Mouse (Mus musculus) liver, embryonic 14.5 days (tissue): ENCODE measurements around the gene Mrpl39. TPM values are rescaled to one million over a fixed set of nuclear protein-coding genes. Genes with fewer than 3 reads are reported as not detected.

Experiments used
- ATAC-seq: fragments of 200-750 bp; cut with Nextera tagmentation; 2 replicates; pipeline ENCODE4 v1.8.0; 2017; ENCODE audit warnings: moderate number of reproducible peaks, mild to moderate bottlenecking, moderate library complexity; ENCODE audit not compliant: insufficient read depth
- DNase-seq, 3 experiments: peaks; one replicate each; pipeline ENCODE4 v3.0.0-alpha.2; 2012 to 2013; ENCODE audit warnings: low read depth in 3 of 3, low spot score in 3 of 3
- H3K27ac ChIP-seq: fragments of 300-500 bp; sonication (generic); 2 replicates; pipeline ENCODE4 v1.5.1; 2014; ENCODE audit warnings: moderate library complexity, mild to moderate bottlenecking, control low read depth, inconsistent platforms
- H3K27me3 ChIP-seq: fragments of 300-500 bp; sonication (generic); 2 replicates; pipeline ENCODE4 v1.6.1; 2014; ENCODE audit warnings: mild to moderate bottlenecking, low read length, moderate library complexity; ENCODE audit not compliant: control insufficient read depth, insufficient read depth
- H3K36me3 ChIP-seq: fragments of 300-500 bp; sonication (generic); replicated peaks from 2 replicates; pipeline ENCODE4 v1.6.1; 2014; ENCODE audit warnings: low read depth; ENCODE audit not compliant: control insufficient read depth, insufficient read depth
- H3K4me1 ChIP-seq, 2 experiments: fragments of 200-500 bp in 1 of 2; fragments of 300-500 bp in 1 of 2; sonication (generic) in 1 of 2; replicated peaks; 2 replicates each; pipeline ENCODE4 v1.6.1; 2012 to 2014; ENCODE audit warnings: antibody characterized with exemption in 1 of 2, inconsistent platforms in 1 of 2, low read length in 1 of 2; ENCODE audit not compliant: control insufficient read depth in 2 of 2, insufficient read depth in 2 of 2
- H3K4me2 ChIP-seq: fragments of 300-500 bp; sonication (generic); 2 replicates; pipeline ENCODE4 v1.6.1; 2014; ENCODE audit warnings: low read depth, mild to moderate bottlenecking, control low read depth, moderate library complexity
- H3K4me3 ChIP-seq, 2 experiments: fragments of 200-500 bp in 1 of 2; fragments of 300-500 bp in 1 of 2; sonication (generic) in 1 of 2; 2 replicates each; pipeline ENCODE4 v1.5.1; 2012 to 2014; ENCODE audit warnings: low read depth in 2 of 2, low read length in 2 of 2, mild to moderate bottlenecking in 2 of 2, control low read depth in 1 of 2, inconsistent platforms in 1 of 2, moderate library complexity in 1 of 2; ENCODE audit not compliant: insufficient read depth in 1 of 2
- H3K9ac ChIP-seq: fragments of 300-500 bp; sonication (generic); replicated peaks from 2 replicates; pipeline ENCODE4 v1.6.1; 2014; ENCODE audit warnings: mild to moderate bottlenecking, control low read depth, moderate library complexity
- H3K9me3 ChIP-seq: fragments of 300-500 bp; sonication (generic); 2 replicates; pipeline ENCODE4 v1.6.1; 2016; ENCODE audit warnings: low read length, mixed read lengths; ENCODE audit not compliant: control insufficient read depth
- CTCF ChIP-seq: IDR thresholded peaks from 2 replicates; pipeline ENCODE4 v1.5.1; 2016; ENCODE audit warnings: antibody characterized with exemption, low read depth, control low read depth
- EP300 ChIP-seq: IDR thresholded peaks from 2 replicates; pipeline ENCODE4 v1.6.1; 2016; ENCODE audit warnings: antibody characterized with exemption, low read depth
- WGBS: fragments of 180-500 bp; shearing (Covaris S2); extraction: QIAGEN DNeasy Blood & Tissue Kit; methylation state at CpG from one replicate; pipeline ENCODE4 v1.1.7; 2014; ENCODE audit not compliant: insufficient replicate concordance; 5-methylcytosine and 5-hydroxymethylcytosine counted together
- polyA plus RNA-seq, 2 experiments: library from polyadenylated mRNA; depleted of rRNA in 1 of 2; stranded (reverse) in 1 of 2; unstranded in 1 of 2; fragments of >200 nt; fragmentation: Nextera tagmentation in 1 of 2; extraction: Ambion mirVana in 1 of 2; gene quantifications; 2 replicates each; pipeline versions ENCODE4 v1.2.1 to v1.2.3; 2012 to 2014

Mrpl39 gene
- polyA plus RNA-seq, 2 experiments, result 19.5 to 26.3 TPM

- Histone ChIP-seq H3K27me3 (peaks cover 20% of the 10 kb centered on the region), H3K27ac (no peak overlapping the region), H3K4me1 (no peaks in the 10 kb centered on the region; a peak in 1 of 4 replicates), H3K4me3 (no peak overlapping the region), H3K36me3 (no peaks in the 10 kb centered on the region), H3K9ac (no peak overlapping the region), H3K4me2 (no peak overlapping the region), H3K9me3 (no peaks in the 10 kb centered on the region)
- no peak for ATAC-seq
- 69% methylated on average over 6 of the region's 6 CpGs for WGBS
- no peak for TF ChIP-seq EP300
- no peak for TF ChIP-seq CTCF
- no peak for DNase-seq
Observed at GRCm38 (mm10) chr16:84778431-84778830, 42.9 kb upstream of the Mrpl39 start.

GRCm38 (mm10) chr16:84776089-84776784 lies 40.7 kb upstream of the Mrpl39 start:
- Histone ChIP-seq H3K9me3 (no peaks in the 10 kb centered on the region), H3K27me3 (peaks cover 25% of the 10 kb centered on the region), H3K27ac (no peak overlapping the region), H3K4me1 (no peaks in the 10 kb centered on the region), H3K4me2 (no peak overlapping the region), H3K4me3 (no peak overlapping the region), H3K36me3 (no peaks in the 10 kb centered on the region), H3K9ac (no peak overlapping the region)
- ATAC-seq (no peak), DNase-seq (no peak)
- TF ChIP-seq EP300 (no peak), CTCF (peak; percentile 30)
- WGBS, result 38% methylated on average over 7 of the region's 7 CpGs

GRCm38 (mm10) chr16:84775356-84775755 lies 39.8 kb upstream of the Mrpl39 start:
- no peaks in the 10 kb centered on the region for H3K4me1 ChIP-seq
- TF ChIP-seq CTCF, result no peak
- no peak for TF ChIP-seq EP300
- no peaks in the 10 kb centered on the region for H3K36me3 ChIP-seq
- ATAC-seq (no peak), DNase-seq (no peak)
- H3K27me3 ChIP-seq, result peaks cover 25% of the 10 kb centered on the region
- H3K9ac ChIP-seq, result no peak overlapping the region
- no peaks in the 10 kb centered on the region for H3K9me3 ChIP-seq
- no peak overlapping the region for H3K4me2 ChIP-seq
- 26% methylated on average over 11 of the region's 11 CpGs for WGBS
- no peak overlapping the region for H3K27ac ChIP-seq
- no peak overlapping the region for H3K4me3 ChIP-seq

- H3K27me3 ChIP-seq, result peaks cover 25% of the 10 kb centered on the region
- WGBS, result 2% methylated on average over 23 of the region's 23 CpGs
- no peaks in the 10 kb centered on the region for H3K9me3 ChIP-seq
- DNase-seq (no peak), ATAC-seq (no peak)
- TF ChIP-seq CTCF (no peak), EP300 (no peak)
- peak overlapping the region; percentile 37 to 50 for H3K4me3 ChIP-seq
- H3K4me2 ChIP-seq, result peak overlapping the region; percentile 68
- H3K36me3 ChIP-seq, result no peaks in the 10 kb centered on the region
- H3K27ac ChIP-seq, result no peak overlapping the region
- H3K4me1 ChIP-seq, result no peaks in the 10 kb centered on the region
- H3K9ac ChIP-seq, result no peak overlapping the region
Observed at GRCm38 (mm10) chr16:84774761-84775231, 39.3 kb upstream of the Mrpl39 start.

- no peaks in the 10 kb centered on the region for H3K4me1 ChIP-seq
- no peaks in the 10 kb centered on the region for H3K36me3 ChIP-seq
- DNase-seq, result no peak
- peaks cover 25% of the 10 kb centered on the region for H3K27me3 ChIP-seq
- H3K4me2 ChIP-seq, result peak within 1 kb of the TSS; percentile 68
- no peaks in the 10 kb centered on the region for H3K9me3 ChIP-seq
- ATAC-seq, result peak; percentile 48; the same call in 1 of the 2 replicates
- H3K4me3 ChIP-seq, result peak within 1 kb of the TSS; percentile 37 to 50
- no peak within 1 kb of the TSS for H3K9ac ChIP-seq
- TF ChIP-seq CTCF (no peak), EP300 (no peak)
- no peak within 1 kb of the TSS for H3K27ac ChIP-seq
- WGBS, result under 1% methylated on average over 42 of the region's 43 CpGs
Observed at GRCm38 (mm10) chr16:84774003-84774703, 38.6 kb upstream of the Mrpl39 start, which contains the start of gene Jam2. Gene Jam2 (plus strand): TSS chr16:84774123.
